In genomic region chr5:149007295-149007646, GRCm38 (mm10) we compare ENCODE assay signal across 10 mouse cellular contexts. TPM values are rescaled to one million over a fixed set of nuclear protein-coding genes. Genes with fewer than 3 reads are reported as not detected.
DNase-seq lines count a peak whose midpoint lies in the region; ATAC-seq and TF ChIP-seq lines count a peak whose summit lies in the region.
"Had no signal": no experiment of that assay in that cellular context is flagged by ENCODE, and none has a peak within 500 bp of the region (broad histone marks: within the 10 kb centered on the region; RNA-seq: fewer than 3 reads in every experiment).

No protein-coding gene starts in this region.

- no peak for TF ChIP-seq POLR2A in liver, adult 2 months (IDR thresholded peaks at IDR 0.05; ENCODE audit: extremely low read depth, insufficient read depth, low read length)

- H3K4me1 ChIP-seq in liver, adult 2 months (ENCODE audit: control insufficient read depth, insufficient read depth, low read length) = peaks cover 14% of the 10 kb centered on the region; the same call in 1 of the 2 replicates
- peaks cover 19% of the 10 kb centered on the region for H3K4me1 ChIP-seq in forebrain, embryonic 15.5 days
- H3K4me1 ChIP-seq in limb, embryonic 10.5 days = peaks cover 41% of the 10 kb centered on the region
- peaks cover 9% of the 10 kb centered on the region; the same call in 1 of the 2 replicates for H3K4me1 ChIP-seq in neural tube, embryonic 14.5 days (ENCODE audit: control insufficient read depth, insufficient read depth, low read length)

- 19% methylated on average over 5 of the region's 5 CpGs for WGBS in liver, adult 2 months
- WGBS in forebrain, embryonic 15.5 days = 65% methylated on average over 5 of the region's 5 CpGs
- 72% methylated on average over 5 of the region's 5 CpGs for WGBS in limb, embryonic 10.5 days
- WGBS in neural tube, embryonic 14.5 days = 65% methylated on average over 5 of the region's 5 CpGs

- H3K4me2 ChIP-seq in forebrain, embryonic 15.5 days (replicated peaks) = peak overlapping the region; percentile 57; the same call in 1 of the 2 replicates
- H3K4me2 ChIP-seq in neural tube, embryonic 14.5 days (ENCODE audit: low read depth, low read length) = peak overlapping the region; percentile 16; the same call in 1 of the 2 replicates

- no peaks in the 10 kb centered on the region for H3K9me3 ChIP-seq in forebrain, embryonic 15.5 days
- H3K9me3 ChIP-seq in limb, embryonic 10.5 days (replicated peaks) = no peaks in the 10 kb centered on the region
- H3K9me3 ChIP-seq in neural tube, embryonic 14.5 days (ENCODE audit: control insufficient read depth, low read length) = no peaks in the 10 kb centered on the region

- ATAC-seq in forebrain, embryonic 15.5 days (replicated peaks) = 0 out of 2 replicates have a peak, but pooled peaks have one; percentile 18
- peak; percentile 33; the same call in 1 of the 2 replicates for ATAC-seq in neural tube, embryonic 14.5 days (ENCODE audit: low read depth)

- TF ChIP-seq CTCF in liver, adult 2 months (IDR thresholded peaks at IDR 0.05; ENCODE audit: low read depth, low read length) = no peak

- H3K9ac ChIP-seq in liver, adult 2 months (ENCODE audit: low read depth, low read length) = peak overlapping the region; percentile 88
- peak overlapping the region; percentile 32; the same call in 1 of the 2 replicates for H3K9ac ChIP-seq in forebrain, embryonic 15.5 days (replicated peaks)
- H3K9ac ChIP-seq in neural tube, embryonic 14.5 days (replicated peaks; ENCODE audit: low read depth, low read length) = 0 out of 2 replicates have a peak overlapping the region, but pooled peaks have one; percentile 28

- peaks cover under 1% of the 10 kb centered on the region; the same call in 1 of the 2 replicates for H3K36me3 ChIP-seq in liver, adult 2 months (ENCODE audit: control insufficient read depth, insufficient read depth, low read length)
- H3K36me3 ChIP-seq in forebrain, embryonic 15.5 days = no peaks in the 10 kb centered on the region
- H3K36me3 ChIP-seq in limb, embryonic 10.5 days = no peaks in the 10 kb centered on the region
- no peaks in the 10 kb centered on the region for H3K36me3 ChIP-seq in neural tube, embryonic 14.5 days (ENCODE audit: control insufficient read depth, insufficient read depth, low read length)
- H3K36me3 ChIP-seq: G1E had no signal

- peak overlapping the region; percentile 57 for H3K4me3 ChIP-seq in liver, adult 2 months (ENCODE audit: insufficient read depth, low read depth, low read length)
- H3K4me3 ChIP-seq in forebrain, embryonic 15.5 days = no peak overlapping the region
- H3K4me3 ChIP-seq in limb, embryonic 10.5 days = peak overlapping the region; percentile 29
- no peak overlapping the region for H3K4me3 ChIP-seq in neural tube, embryonic 14.5 days (ENCODE audit: low read depth, low read length)

- no peaks in the 10 kb centered on the region for H3K27me3 ChIP-seq in liver, adult 2 months (ENCODE audit: control insufficient read depth, insufficient read depth, low read length)
- H3K27me3 ChIP-seq in forebrain, embryonic 15.5 days = no peaks in the 10 kb centered on the region
- H3K27me3 ChIP-seq in limb, embryonic 10.5 days (ENCODE audit: low read depth, poor library complexity, severe bottlenecking) = no peaks in the 10 kb centered on the region
- no peaks in the 10 kb centered on the region for H3K27me3 ChIP-seq in neural tube, embryonic 14.5 days (ENCODE audit: control insufficient read depth, insufficient read depth, low read length)

- peaks cover 6% of the 10 kb centered on the region for H3K79me2 ChIP-seq in liver, adult 2 months (ENCODE audit: control insufficient read depth, insufficient read depth, low read length)

- DNase-seq in liver, adult 2 months (ENCODE audit: extremely low read depth, low read depth, low spot score) = no peak
- no peak for DNase-seq in liver
- DNase-seq in limb, embryonic 10.5 days (ENCODE audit: low spot score) = no peak
- no peak for DNase-seq in left cerebral cortex, adult 18-20 months (ENCODE audit: low spot score in 2 of 2)
- DNase-seq in right cerebral cortex, postnatal 25 days = no peak
- no peak for DNase-seq in urinary bladder, postnatal 36 days (ENCODE audit: low spot score in 2 of 2)

- peak overlapping the region; percentile 97 for H3K27ac ChIP-seq in liver, adult 2 months (replicated peaks; ENCODE audit: insufficient read depth, low read depth, low read length)
- H3K27ac ChIP-seq in forebrain, embryonic 15.5 days (replicated peaks) = no peak overlapping the region
- peak overlapping the region; percentile 88 for H3K27ac ChIP-seq in limb, embryonic 10.5 days
- no peak overlapping the region for H3K27ac ChIP-seq in neural tube, embryonic 14.5 days (ENCODE audit: low read depth, low read length)

RNA-seq across cellular contexts. Expression of gene Gm42791, which starts 12.3 kb away (rescaled TPM):
- total RNA-seq in liver, adult 2 months (2014; rRNA removed) = not detected in 2 replicates
- not detected in 2 replicates for polyA plus RNA-seq in liver, adult 2 months (2012; rRNA removed)
- 5.6 and 7.4 TPM in 2 replicates for polyA plus RNA-seq in forebrain, embryonic 15.5 days (2015; fragmentation: Nextera tagmentation; extraction: Ambion mirVana)
- polyA plus RNA-seq in limb, embryonic 10.5 days (2016; fragmentation: Nextera tagmentation; extraction: Ambion mirVana) = 0.85 TPM in 1 of 2 replicates, not detected in the other
- not detected in 2 replicates for polyA plus RNA-seq in neural tube, embryonic 14.5 days (2014; fragmentation: Nextera tagmentation; extraction: Ambion mirVana)
- 10 to 100 TPM; 31.6 to 40.1 TPM for total RNA-seq in left cerebral cortex, adult 18-20 months (2021)
- total RNA-seq: G1E had no signal
- polyA plus RNA-seq: G1E; large intestine, adult 2 months had no signal

Comparison
In these comparisons a context has a peak if more than half of its experiments do, and no peak if none do; other contexts are left out.
1. H3K27ac ChIP-seq: peak in liver, adult 2 months (single experiment) and limb, embryonic 10.5 days (single experiment); none in forebrain, embryonic 15.5 days (single experiment) and neural tube, embryonic 14.5 days (single experiment).
2. H3K4me3 ChIP-seq: peak in liver, adult 2 months (single experiment) and limb, embryonic 10.5 days (single experiment); none in forebrain, embryonic 15.5 days (single experiment) and neural tube, embryonic 14.5 days (single experiment).
3. H3K9ac ChIP-seq: peak in every context shown above with its lines; median percentile 88 in liver, adult 2 months; 32 in forebrain, embryonic 15.5 days; 28 in neural tube, embryonic 14.5 days.